Mouse (Mus musculus): ENCODE data around the gene Lyzl4.

DNA sequence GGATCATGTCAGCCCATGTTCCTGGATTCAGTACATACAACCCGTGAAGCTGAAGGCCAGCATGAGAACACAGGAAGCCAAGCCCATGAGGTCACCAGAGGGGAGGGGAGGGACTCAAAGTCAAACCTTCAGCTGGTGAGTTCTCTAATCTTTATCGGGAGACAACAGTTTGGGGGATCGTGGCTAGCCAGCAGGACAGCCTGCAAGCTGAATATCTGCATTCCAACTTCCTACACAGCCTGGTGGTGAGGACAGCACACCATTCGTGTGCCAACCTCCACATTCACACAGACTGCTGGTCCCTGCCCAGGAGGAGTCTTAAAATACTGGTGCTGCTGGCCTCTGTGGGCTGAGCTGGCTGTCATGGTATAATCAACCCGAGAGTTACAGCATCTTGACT, 85.0 kb downstream of the Lyzl4 start:
- TF ChIP-seq POLR2A (IDR thresholded peaks at IDR 0.05; ENCODE audit: control insufficient read depth, low read depth, low read length) (no peak), CTCF (IDR thresholded peaks at IDR 0.05; ENCODE audit: control insufficient read depth, insufficient read depth, insufficient replicate concordance, low read depth, low read length) (no peak)

All from testis, adult 2 months (tissue).